Mouse (Mus musculus) kidney, embryonic 14.5 days (tissue): ENCODE results near the gene Gabrp. TPM values are rescaled to one million over a fixed set of nuclear protein-coding genes. Genes with fewer than 3 reads are reported as not detected.

ENCODE experiments used
- ATAC-seq: fragments of 200-750 bp; cut with Nextera tagmentation; 2 replicates; pipeline ENCODE4 v1.8.0; 2017; ENCODE audit warnings: moderate number of reproducible peaks, mild to moderate bottlenecking, moderate TSS enrichment, moderate library complexity; ENCODE audit not compliant: low FRiP score, low TSS enrichment
- H3K27ac ChIP-seq: fragments of 300-500 bp; sonication (generic); 2 replicates; pipeline ENCODE4 v1.5.1; 2014; ENCODE audit warnings: low read depth, mild to moderate bottlenecking, low read length, moderate library complexity, mixed read lengths
- H3K27me3 ChIP-seq: fragments of 300-500 bp; sonication (generic); 2 replicates; pipeline ENCODE4 v1.6.1; 2014; ENCODE audit warnings: mild to moderate bottlenecking, low read length; ENCODE audit not compliant: control insufficient read depth, insufficient read depth
- H3K36me3 ChIP-seq: fragments of 300-500 bp; sonication (generic); 2 replicates; pipeline ENCODE4 v1.6.1; 2014; ENCODE audit warnings: low read length, mixed read lengths; ENCODE audit not compliant: control insufficient read depth, insufficient read depth
- H3K4me1 ChIP-seq: fragments of 300-500 bp; sonication (generic); 2 replicates; pipeline ENCODE4 v1.6.1; 2014; ENCODE audit warnings: low read length, mixed read lengths; ENCODE audit not compliant: control insufficient read depth, insufficient read depth
- H3K4me2 ChIP-seq: fragments of 300-500 bp; sonication (generic); replicated peaks from 2 replicates; pipeline ENCODE4 v1.6.1; 2014; ENCODE audit warnings: low read depth, mild to moderate bottlenecking, low read length
- H3K4me3 ChIP-seq: fragments of 300-500 bp; sonication (generic); 2 replicates; pipeline ENCODE4 v1.5.1; 2014; ENCODE audit warnings: mild to moderate bottlenecking, low read length
- H3K9ac ChIP-seq: fragments of 300-500 bp; sonication (generic); 2 replicates; pipeline ENCODE4 v1.6.1; 2014; ENCODE audit warnings: low read depth, mild to moderate bottlenecking, low read length, moderate library complexity
- H3K9me3 ChIP-seq: fragments of 300-500 bp; sonication (generic); 2 replicates; pipeline ENCODE4 v1.6.1; 2016; ENCODE audit warnings: low read length; ENCODE audit not compliant: control insufficient read depth
- WGBS: fragments of 180-500 bp; shearing (Covaris S2); extraction: QIAGEN DNeasy Blood & Tissue Kit; methylation state at CpG from one replicate; pipeline ENCODE4 v1.1.7; 2014; 5-methylcytosine and 5-hydroxymethylcytosine counted together
- polyA plus RNA-seq: library from polyadenylated mRNA; unstranded; fragments of >200 nt; fragmentation: Nextera tagmentation; extraction: Ambion mirVana; gene quantifications from 2 replicates; pipeline ENCODE4 v1.2.1, GENCODE M21; 2014

Gene Gabrp
- 0.67 and 0.68 TPM in 2 replicates for polyA plus RNA-seq

- no peaks in the 10 kb centered on the region for H3K36me3 ChIP-seq
- no peak for ATAC-seq
- WGBS: 58% methylated on average over 6 of the region's 6 CpGs
- no peak within 1 kb of the TSS for H3K4me2 ChIP-seq
- H3K27me3 ChIP-seq: no peaks in the 10 kb centered on the region
- no peaks in the 10 kb centered on the region for H3K4me1 ChIP-seq
- H3K4me3 ChIP-seq: no peak within 1 kb of the TSS
- no peak within 1 kb of the TSS for H3K27ac ChIP-seq
- no peak within 1 kb of the TSS for H3K9ac ChIP-seq
- no peaks in the 10 kb centered on the region for H3K9me3 ChIP-seq
These were observed at the start of gene Gabrp for GRCm38 (mm10) chr11:33578859-33579258. Gabrp (minus strand) TSS chr11:33578959.

- no peak overlapping the region for H3K4me3 ChIP-seq
- 88% methylated on average over 4 of the region's 4 CpGs for WGBS
- no peak for ATAC-seq
These were observed 48.5 kb upstream of the Gabrp start for GRCm38 (mm10) chr11:33627136-33627742.

GRCm38 (mm10) chr11:33614218-33614617, 35.5 kb upstream of the Gabrp start:
- no peaks in the 10 kb centered on the region for H3K4me1 ChIP-seq
- 5% methylated on average over 15 of the region's 15 CpGs for WGBS
- no peak overlapping the region for H3K4me2 ChIP-seq
- H3K27ac ChIP-seq: no peak overlapping the region
- no peaks in the 10 kb centered on the region for H3K36me3 ChIP-seq
- no peaks in the 10 kb centered on the region for H3K27me3 ChIP-seq
- H3K9me3 ChIP-seq: no peaks in the 10 kb centered on the region
- no peak overlapping the region for H3K4me3 ChIP-seq
- no peak overlapping the region for H3K9ac ChIP-seq
- 0 out of 2 replicates have a peak, but pooled peaks have one; percentile 69 for ATAC-seq

More at GRCm38 (mm10) chr11:33627136-33627742, 48.5 kb upstream of the Gabrp start:
- H3K36me3 ChIP-seq: no peaks in the 10 kb centered on the region
- no peak overlapping the region for H3K4me2 ChIP-seq
- H3K27ac ChIP-seq: no peak overlapping the region
- H3K27me3 ChIP-seq: no peaks in the 10 kb centered on the region
- no peaks in the 10 kb centered on the region for H3K9me3 ChIP-seq
- H3K9ac ChIP-seq: no peak overlapping the region
- H3K4me1 ChIP-seq: no peaks in the 10 kb centered on the region

- no peaks in the 10 kb centered on the region for H3K9me3 ChIP-seq
- ATAC-seq: peak; percentile 92
- H3K4me2 ChIP-seq: no peak overlapping the region
- no peaks in the 10 kb centered on the region for H3K36me3 ChIP-seq
- H3K9ac ChIP-seq: no peak overlapping the region
- H3K4me3 ChIP-seq: no peak overlapping the region
- peaks cover 6% of the 10 kb centered on the region; the same call in 1 of the 2 replicates for H3K4me1 ChIP-seq
- 6% methylated on average over 3 of the region's 3 CpGs for WGBS
- H3K27ac ChIP-seq: 0 out of 2 replicates have a peak overlapping the region, but pooled peaks have one; percentile 30
- H3K27me3 ChIP-seq: no peaks in the 10 kb centered on the region
These were observed 29.0 kb upstream of the Gabrp start for GRCm38 (mm10) chr11:33607784-33608183.

- Histone ChIP-seq H3K4me3 (no peak overlapping the region), H3K36me3 (no peaks in the 10 kb centered on the region), H3K27me3 (no peaks in the 10 kb centered on the region), H3K27ac (no peak overlapping the region), H3K4me1 (peaks cover 6% of the 10 kb centered on the region; the same call in 1 of the 2 replicates), H3K4me2 (no peak overlapping the region), H3K9ac (no peak overlapping the region), H3K9me3 (no peaks in the 10 kb centered on the region)
- ATAC-seq: no peak
- WGBS: 57% methylated on average over 2 of the region's 2 CpGs
These were observed 24.4 kb upstream of the Gabrp start for GRCm38 (mm10) chr11:33603174-33603573.

GRCm38 (mm10) chr11:33598986-33599385, 20.2 kb upstream of the Gabrp start, which contains the start of gene D130052B06Rik:
D130052B06Rik (plus strand) TSS chr11:33599302.
- no peaks in the 10 kb centered on the region for H3K36me3 ChIP-seq
- H3K4me2 ChIP-seq: no peak within 1 kb of the TSS
- 71% methylated on average over 4 of the region's 4 CpGs for WGBS
- H3K4me1 ChIP-seq: no peaks in the 10 kb centered on the region
- no peak within 1 kb of the TSS for H3K27ac ChIP-seq
- H3K4me3 ChIP-seq: no peak within 1 kb of the TSS
- H3K27me3 ChIP-seq: no peaks in the 10 kb centered on the region
- no peak for ATAC-seq
- H3K9ac ChIP-seq: no peak within 1 kb of the TSS
- H3K9me3 ChIP-seq: no peaks in the 10 kb centered on the region

- no peaks in the 10 kb centered on the region for H3K36me3 ChIP-seq
These were observed 17.9 kb upstream of the Gabrp start for GRCm38 (mm10) chr11:33596655-33597054.

GRCm38 (mm10) chr11:33592826-33593225, 14.1 kb upstream of the Gabrp start:
- Histone ChIP-seq H3K4me2 (no peak overlapping the region), H3K27me3 (no peaks in the 10 kb centered on the region), H3K9me3 (no peaks in the 10 kb centered on the region), H3K4me3 (no peak overlapping the region), H3K4me1 (no peaks in the 10 kb centered on the region), H3K36me3 (no peaks in the 10 kb centered on the region), H3K27ac (no peak overlapping the region), H3K9ac (no peak overlapping the region)
- 85% methylated on average over 4 of the region's 4 CpGs for WGBS
- no peak for ATAC-seq

More at GRCm38 (mm10) chr11:33596655-33597054, 17.9 kb upstream of the Gabrp start:
- no peak overlapping the region for H3K4me3 ChIP-seq
- WGBS: 58% methylated on average over 4 of the region's 4 CpGs
- no peak overlapping the region for H3K27ac ChIP-seq
- no peaks in the 10 kb centered on the region for H3K27me3 ChIP-seq
- no peak overlapping the region for H3K9ac ChIP-seq
- H3K9me3 ChIP-seq: no peaks in the 10 kb centered on the region
- no peaks in the 10 kb centered on the region for H3K4me1 ChIP-seq
- H3K4me2 ChIP-seq: no peak overlapping the region
- no peak for ATAC-seq

- no peak overlapping the region for H3K9ac ChIP-seq
- WGBS: 95% methylated on average over 3 of the region's 3 CpGs
- H3K27ac ChIP-seq: no peak overlapping the region
- H3K27me3 ChIP-seq: no peaks in the 10 kb centered on the region
- no peak for ATAC-seq
- no peak overlapping the region for H3K4me2 ChIP-seq
- no peak overlapping the region for H3K4me3 ChIP-seq
- no peaks in the 10 kb centered on the region for H3K9me3 ChIP-seq
- H3K36me3 ChIP-seq: no peaks in the 10 kb centered on the region
- H3K4me1 ChIP-seq: 0 out of 2 replicates have a peak, but pooled peaks cover 2% of the 10 kb centered on the region
These were observed 12.0 kb upstream of the Gabrp start for GRCm38 (mm10) chr11:33590771-33591170.
